Mouse (Mus musculus) heart, postnatal 0 days (tissue): ENCODE measurements at regions not wholly inside any gene's neighbourhood (a gene's known extent, or its start where the extent isn't known, plus 50 kb on each side); places are given as distances from the start of the nearest gene placed in this dataset.
A peak's percentile ranks its signal among the peaks of the same experiment; 100 is the strongest.

Experiments used
- ATAC-seq: fragments of 200-750 bp; cut with Nextera tagmentation; 2 replicates; pipeline ENCODE4 v1.8.0; 2017; ENCODE audit warnings: low read depth, moderate number of reproducible peaks, moderate library complexity; ENCODE audit not compliant: insufficient read depth
- DNase-seq: peaks from one replicate; pipeline ENCODE4 v3.0.0-alpha.2; 2016; ENCODE audit warnings: low spot score
- H3K27ac ChIP-seq: fragments of 300-500 bp; sonication (generic); 2 replicates; pipeline ENCODE4 v1.5.1; 2014; ENCODE audit warnings: low read depth, mild to moderate bottlenecking
- H3K27me3 ChIP-seq: fragments of 300-500 bp; sonication (generic); 2 replicates; pipeline ENCODE4 v1.6.1; 2014; ENCODE audit warnings: low read length, mixed read lengths; ENCODE audit not compliant: control insufficient read depth, insufficient read depth
- H3K36me3 ChIP-seq: fragments of 300-500 bp; sonication (generic); replicated peaks from 2 replicates; pipeline ENCODE4 v1.6.1; 2014; ENCODE audit warnings: low read length, mixed read lengths; ENCODE audit not compliant: control insufficient read depth, insufficient read depth
- H3K4me1 ChIP-seq: fragments of 300-500 bp; sonication (generic); 2 replicates; pipeline ENCODE4 v1.6.1; 2014; ENCODE audit warnings: antibody characterized with exemption; ENCODE audit not compliant: control insufficient read depth, insufficient read depth
- H3K4me2 ChIP-seq: fragments of 300-500 bp; sonication (generic); 2 replicates; pipeline ENCODE4 v1.6.1; 2014; ENCODE audit warnings: low read depth, mild to moderate bottlenecking, low read length, moderate library complexity
- H3K4me3 ChIP-seq: fragments of 300-500 bp; sonication (generic); 2 replicates; pipeline ENCODE4 v1.5.1; 2014; ENCODE audit warnings: low read depth, low read length
- H3K9ac ChIP-seq: fragments of 300-500 bp; sonication (generic); replicated peaks from 2 replicates; pipeline ENCODE4 v1.6.1; 2014; ENCODE audit warnings: low read depth, low read length, mixed read lengths
- H3K9me3 ChIP-seq: fragments of 300-500 bp; sonication (generic); replicated peaks from 2 replicates; pipeline ENCODE4 v1.6.1; 2016; ENCODE audit warnings: low read length; ENCODE audit not compliant: control insufficient read depth
- CTCF ChIP-seq: IDR thresholded peaks from 2 replicates; pipeline ENCODE4 v1.5.1; 2016; ENCODE audit warnings: antibody characterized with exemption, control low read depth, low read depth
- EP300 ChIP-seq: IDR thresholded peaks from 2 replicates; pipeline ENCODE4 v1.6.1; 2016; ENCODE audit warnings: antibody characterized with exemption, low read depth
- WGBS: fragments of 180-500 bp; shearing (Covaris S2); extraction: QIAGEN DNeasy Blood & Tissue Kit; methylation state at CpG from one replicate; pipeline ENCODE4 v1.1.7; 2014; 5-methylcytosine and 5-hydroxymethylcytosine counted together

DNA sequence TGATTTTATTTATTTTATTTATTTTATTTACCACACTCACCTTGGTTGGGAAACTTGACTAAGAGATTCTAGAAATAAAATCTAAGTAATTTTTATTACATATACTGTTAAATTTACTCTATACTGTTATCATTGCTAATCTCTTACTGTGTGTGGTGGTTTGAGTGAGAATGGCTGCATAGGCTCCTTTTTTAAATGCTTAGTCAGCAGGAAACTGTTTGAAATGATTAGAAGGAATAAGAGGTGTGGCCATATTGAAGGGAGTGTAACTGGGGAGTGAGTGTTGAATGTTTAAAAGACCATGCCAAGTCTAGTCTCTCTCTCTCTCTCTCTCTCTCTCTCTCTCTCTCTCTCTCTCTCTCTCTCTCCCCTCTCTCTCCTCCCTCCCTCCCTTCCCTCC lies 157.9 kb upstream of the Phactr1 start:
- no peak overlapping the region for H3K27ac ChIP-seq
- DNase-seq = no peak
- peaks cover 17% of the 10 kb centered on the region for H3K4me1 ChIP-seq
- ATAC-seq = no peak
- H3K9me3 ChIP-seq = 0 out of 2 replicates have a peak, but pooled peaks cover 3% of the 10 kb centered on the region
- no peak for TF ChIP-seq EP300
- no peak for TF ChIP-seq CTCF
- H3K27me3 ChIP-seq = no peaks in the 10 kb centered on the region
- H3K4me3 ChIP-seq = no peak overlapping the region
- H3K36me3 ChIP-seq = no peaks in the 10 kb centered on the region
- no peak overlapping the region for H3K4me2 ChIP-seq
- H3K9ac ChIP-seq = no peak overlapping the region

DNA sequence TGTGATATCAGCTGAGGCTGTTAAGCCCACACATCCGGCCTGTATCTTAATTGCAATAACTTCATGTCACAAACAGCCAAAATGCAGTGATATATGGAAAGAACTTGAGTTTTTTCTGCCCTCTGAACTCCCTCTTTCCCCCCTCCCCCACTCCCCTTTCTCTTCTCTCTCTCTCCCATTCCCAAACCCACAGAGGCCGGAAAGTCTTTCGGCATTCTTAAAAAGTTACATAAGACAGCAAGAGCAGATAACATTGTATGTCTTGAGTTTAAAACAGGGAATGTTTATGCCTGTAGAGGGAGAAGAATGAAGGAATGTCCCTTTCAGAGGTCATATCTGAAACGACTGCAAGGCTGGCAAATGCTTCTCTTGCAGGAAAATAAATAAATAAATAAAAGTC lies 154.3 kb upstream of the Phactr1 start:
- no peak for TF ChIP-seq EP300
- TF ChIP-seq CTCF = no peak
- H3K4me3 ChIP-seq = no peak overlapping the region
- ATAC-seq = peak; percentile 53; the same call in 1 of the 2 replicates
- H3K27me3 ChIP-seq = no peaks in the 10 kb centered on the region
- no peaks in the 10 kb centered on the region for H3K36me3 ChIP-seq
- H3K9ac ChIP-seq = no peak overlapping the region
- H3K9me3 ChIP-seq = 0 out of 2 replicates have a peak, but pooled peaks cover 3% of the 10 kb centered on the region
- no peak overlapping the region for H3K4me2 ChIP-seq
- 6% methylated on average over 4 of the region's 4 CpGs for WGBS
- peaks cover 17% of the 10 kb centered on the region for H3K4me1 ChIP-seq
- peak overlapping the region; percentile 71 for H3K27ac ChIP-seq
- peak; percentile 65 for DNase-seq

- H3K27me3 ChIP-seq = no peaks in the 10 kb centered on the region
- 0 out of 2 replicates have a peak overlapping the region, but pooled peaks have one; percentile 3 for H3K4me2 ChIP-seq
- DNase-seq (peak; percentile 71), ATAC-seq (peak; percentile 76)
- TF ChIP-seq CTCF (no peak), EP300 (no peak)
- H3K27ac ChIP-seq = peak overlapping the region; percentile 71; the same call in 1 of the 2 replicates
- WGBS = 33% methylated on average over 8 of the region's 8 CpGs
- no peak overlapping the region for H3K4me3 ChIP-seq
- H3K4me1 ChIP-seq = peaks cover 17% of the 10 kb centered on the region
- 0 out of 2 replicates have a peak, but pooled peaks cover 3% of the 10 kb centered on the region for H3K9me3 ChIP-seq
- H3K36me3 ChIP-seq = no peaks in the 10 kb centered on the region
- no peak overlapping the region for H3K9ac ChIP-seq
These were observed 153.5 kb upstream of the Phactr1 start for GRCm38 (mm10) chr13:42526966-42527365.

DNA sequence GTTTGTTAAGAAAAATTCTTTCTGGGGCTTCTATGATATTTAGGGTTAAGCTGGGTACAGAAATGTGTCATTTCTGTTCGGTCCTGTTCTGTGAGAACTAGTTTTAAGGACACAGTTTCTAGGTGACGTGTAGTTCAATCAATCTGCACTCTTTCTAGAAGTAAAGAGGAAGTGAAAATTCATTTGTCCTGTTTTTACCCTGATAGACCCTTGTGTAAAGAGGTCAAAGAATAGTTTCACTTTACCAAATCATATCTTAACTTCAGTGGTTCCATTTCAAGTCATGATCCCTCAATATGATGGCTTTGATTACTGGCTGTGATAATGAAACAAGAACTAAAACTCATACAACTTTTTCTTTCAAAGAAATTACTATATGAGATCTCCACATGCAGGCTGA lies 152.3 kb upstream of the Phactr1 start:
- Histone ChIP-seq H3K4me2 (no peak overlapping the region), H3K27ac (no peak overlapping the region), H3K9me3 (no peaks in the 10 kb centered on the region), H3K36me3 (no peaks in the 10 kb centered on the region), H3K4me1 (peaks cover 17% of the 10 kb centered on the region), H3K4me3 (no peak overlapping the region), H3K27me3 (no peaks in the 10 kb centered on the region), H3K9ac (no peak overlapping the region)
- no peak for TF ChIP-seq CTCF
- no peak for TF ChIP-seq EP300
- 81% methylated on average over 2 of the region's 2 CpGs for WGBS
- DNase-seq (no peak), ATAC-seq (no peak)

DNA sequence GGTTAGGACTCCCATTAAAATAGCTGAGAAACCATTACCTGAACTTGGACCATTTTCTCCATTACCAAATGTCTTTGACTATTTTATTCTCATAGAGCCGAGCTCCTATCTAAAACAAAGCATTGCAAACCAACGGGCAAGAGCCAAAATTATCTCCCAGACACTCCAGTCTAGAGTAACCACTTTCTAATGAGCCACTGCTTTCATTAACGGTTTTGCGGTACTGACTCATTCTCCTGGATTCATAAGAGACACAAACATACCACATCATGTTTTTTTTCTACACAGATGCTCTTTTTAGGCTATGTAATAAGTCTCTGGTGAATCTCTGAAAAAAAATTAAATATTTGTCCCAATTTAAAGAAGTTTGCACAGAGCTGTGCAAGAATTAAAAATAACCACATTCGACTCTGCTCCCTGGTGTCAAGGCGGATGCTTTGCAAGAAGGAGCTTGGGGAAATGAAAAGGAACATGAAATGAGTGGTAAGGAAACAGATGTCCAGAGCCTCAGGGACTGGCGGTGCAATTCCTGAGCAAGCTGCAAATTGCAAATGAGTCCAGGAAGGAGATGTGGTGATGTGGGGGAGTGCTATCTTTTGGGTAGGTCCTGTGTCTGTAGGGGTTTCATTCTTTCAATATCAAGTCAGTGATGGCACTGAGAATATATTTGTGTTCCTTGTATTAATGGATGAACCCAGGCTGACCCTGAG lies 143.8 kb upstream of the Phactr1 start:
- Histone ChIP-seq H3K27ac (peak overlapping the region; percentile 63), H3K4me1 (no peaks in the 10 kb centered on the region), H3K4me2 (no peak overlapping the region), H3K4me3 (no peak overlapping the region), H3K36me3 (no peaks in the 10 kb centered on the region), H3K9ac (no peak overlapping the region), H3K9me3 (peaks cover 11% of the 10 kb centered on the region; the same call in 1 of the 2 replicates), H3K27me3 (no peaks in the 10 kb centered on the region)
- TF ChIP-seq CTCF (no peak), EP300 (no peak)
- DNase-seq (peak; percentile 47), ATAC-seq (peak; percentile 47; the same call in 1 of the 2 replicates)
- WGBS = 41% methylated on average over 7 of the region's 7 CpGs
